Mouse (Mus musculus): ENCODE results near the gene Ccl11.

Ccl11 gene

GRCm38 (mm10) chr11:82057646-82058045 is at the start of gene Ccl11:
Ccl11 (plus strand) TSS chr11:82057823.
- no peak for DNase-seq (ENCODE audit: inconsistent age in 2 of 2, low spot score in 1 of 2)

GRCm38 (mm10) chr11:82010115-82010514 is 47.5 kb upstream of the Ccl11 start:
- no peak for DNase-seq (ENCODE audit: inconsistent age in 2 of 2, low spot score in 1 of 2)

- peak in 1 of 2 experiments; percentile 38 for DNase-seq (ENCODE audit: inconsistent age in 2 of 2, low spot score in 1 of 2)
Measured at GRCm38 (mm10) chr11:82011411-82012193, 46.0 kb upstream of the Ccl11 start.

GRCm38 (mm10) chr11:82013756-82014155 is 43.9 kb upstream of the Ccl11 start:
- no peak for DNase-seq (ENCODE audit: inconsistent age in 2 of 2, low spot score in 1 of 2)

- DNase-seq (ENCODE audit: inconsistent age in 2 of 2, low spot score in 1 of 2): no peak
Measured at GRCm38 (mm10) chr11:82015066-82015465, 42.6 kb upstream of the Ccl11 start.

- no peak for DNase-seq (ENCODE audit: inconsistent age in 2 of 2, low spot score in 1 of 2)
Measured at GRCm38 (mm10) chr11:82016181-82016780, 41.3 kb upstream of the Ccl11 start.

GRCm38 (mm10) chr11:82019389-82019788 is 38.2 kb upstream of the Ccl11 start:
- DNase-seq (ENCODE audit: inconsistent age in 2 of 2, low spot score in 1 of 2): no peak

- no peak for DNase-seq (ENCODE audit: inconsistent age in 2 of 2, low spot score in 1 of 2)
Measured at GRCm38 (mm10) chr11:82019793-82020192, 37.8 kb upstream of the Ccl11 start.

- DNase-seq (ENCODE audit: inconsistent age in 2 of 2, low spot score in 1 of 2): no peak
Measured at GRCm38 (mm10) chr11:82021406-82021805, 36.2 kb upstream of the Ccl11 start.

GRCm38 (mm10) chr11:82022504-82023056 is 35.0 kb upstream of the Ccl11 start:
- DNase-seq (ENCODE audit: inconsistent age in 2 of 2, low spot score in 1 of 2): no peak

GRCm38 (mm10) chr11:82023769-82024168 is 33.9 kb upstream of the Ccl11 start:
- peak; percentile 76 to 88 for DNase-seq (ENCODE audit: inconsistent age in 2 of 2, low spot score in 1 of 2)

GRCm38 (mm10) chr11:82030171-82030570 is 27.5 kb upstream of the Ccl11 start:
- peak; percentile 63 to 79 for DNase-seq (ENCODE audit: inconsistent age in 2 of 2, low spot score in 1 of 2)

GRCm38 (mm10) chr11:82032136-82032535 is 25.5 kb upstream of the Ccl11 start:
- DNase-seq (ENCODE audit: inconsistent age in 2 of 2, low spot score in 1 of 2): no peak

GRCm38 (mm10) chr11:82032678-82033344 is 24.8 kb upstream of the Ccl11 start:
- DNase-seq (ENCODE audit: inconsistent age in 2 of 2, low spot score in 1 of 2): peak; percentile 68 to 83

- DNase-seq (ENCODE audit: inconsistent age in 2 of 2, low spot score in 1 of 2): no peak
Measured at GRCm38 (mm10) chr11:82034446-82034845, 23.2 kb upstream of the Ccl11 start.

GRCm38 (mm10) chr11:82035356-82035755 is 22.3 kb upstream of the Ccl11 start, which contains the start of gene Ccl2:
Ccl2 (plus strand) TSS chr11:82035571.
- peak; percentile 70 to 88 for DNase-seq (ENCODE audit: inconsistent age in 2 of 2, low spot score in 1 of 2)

GRCm38 (mm10) chr11:82035857-82036256 is 21.8 kb upstream of the Ccl11 start:
- no peak for DNase-seq (ENCODE audit: inconsistent age in 2 of 2, low spot score in 1 of 2)

- no peak for DNase-seq (ENCODE audit: inconsistent age in 2 of 2, low spot score in 1 of 2)
Measured at GRCm38 (mm10) chr11:82038535-82038934, 19.1 kb upstream of the Ccl11 start, which contains the start of gene Gm17268. Gm17268 (minus strand) TSS chr11:82038562.

- no peak for DNase-seq (ENCODE audit: inconsistent age in 2 of 2, low spot score in 1 of 2)
Measured at GRCm38 (mm10) chr11:82039132-82039660, 18.4 kb upstream of the Ccl11 start.

- DNase-seq (ENCODE audit: inconsistent age in 2 of 2, low spot score in 1 of 2): no peak
Measured at GRCm38 (mm10) chr11:82041671-82042080, 15.9 kb upstream of the Ccl11 start.

GRCm38 (mm10) chr11:82045471-82045870 is 12.2 kb upstream of the Ccl11 start, which contains the start of gene Ccl7:
Ccl7 (plus strand) TSS chr11:82045712.
- peak; percentile 62 to 86 for DNase-seq (ENCODE audit: inconsistent age in 2 of 2, low spot score in 1 of 2)

Measured in adrenal gland, adult (tissue).